Mouse (Mus musculus) C2C12 (cell line): ENCODE measurements at regions not wholly inside any gene's neighbourhood (a gene's known extent, or its start where the extent isn't known, plus 50 kb on each side); places are given as distances from the start of the nearest gene placed in this dataset.

Experiments used
- CEBPB ChIP-seq: IDR thresholded peaks from one replicate; pipeline ENCODE4 v1.6.1; 2011; ENCODE audit warnings: low read depth, mild to moderate bottlenecking, control low read depth, moderate library complexity
- CTCF ChIP-seq: IDR thresholded peaks from one replicate; pipeline ENCODE4 v1.5.1; 2011; ENCODE audit not compliant: control insufficient read depth, insufficient read depth, insufficient read length
- MAX ChIP-seq: IDR thresholded peaks from one replicate; pipeline ENCODE4 v1.6.1; 2011; ENCODE audit warnings: mild to moderate bottlenecking, control low read depth
- MYOD1 ChIP-seq: IDR thresholded peaks from one replicate; pipeline ENCODE4 v1.6.1; 2011; ENCODE audit warnings: low read depth; ENCODE audit not compliant: control insufficient read depth, insufficient read length
- MYOG ChIP-seq: IDR thresholded peaks from one replicate; pipeline ENCODE4 v1.6.1; 2011; ENCODE audit not compliant: control insufficient read depth, insufficient read length; ENCODE audit errors: extremely low read depth
- USF1 ChIP-seq: IDR thresholded peaks from one replicate; pipeline ENCODE4 v1.6.1; 2011; ENCODE audit warnings: low read depth, mild to moderate bottlenecking, control low read depth, moderate library complexity

GRCm38 (mm10) chr9:32027962-32028361 lies 88.0 kb upstream of the Arhgap32 start:
- TF ChIP-seq CTCF = no peak
- no peak for TF ChIP-seq MAX
- no peak for TF ChIP-seq MYOG
- no peak for TF ChIP-seq USF1
- no peak for TF ChIP-seq CEBPB
- no peak for TF ChIP-seq MYOD1
